Mouse (Mus musculus) bone marrow, adult 2 months (tissue): ENCODE measurements around the gene Ptpra. TPM values are rescaled to one million over a fixed set of nuclear protein-coding genes. Genes with fewer than 3 reads are reported as not detected.

Experiments
- H3K27ac ChIP-seq: fragments of 200-500 bp; 2 replicates; pipeline ENCODE4 v1.5.1; 2012; ENCODE audit warnings: low read depth, mild to moderate bottlenecking, control low read depth, inconsistent platforms, low read length; ENCODE audit not compliant: control insufficient read depth, poor library complexity, insufficient read depth
- H3K4me1 ChIP-seq: fragments of 200-500 bp; 2 replicates; pipeline ENCODE4 v1.6.1; 2011; ENCODE audit warnings: low read length; ENCODE audit not compliant: control insufficient read depth, insufficient read depth
- H3K4me3 ChIP-seq: fragments of 200-500 bp; replicated peaks from 2 replicates; pipeline ENCODE3; 2011; ENCODE audit warnings: mild to moderate bottlenecking, low read depth, low read length, control low read depth; ENCODE audit not compliant: control insufficient read depth
- CTCF ChIP-seq: fragments of 200-500 bp; IDR thresholded peaks from 2 replicates; pipeline ENCODE4 v1.5.1; 2011; ENCODE audit warnings: low read length, control low read depth; ENCODE audit not compliant: control insufficient read depth, insufficient read depth
- POLR2A ChIP-seq: fragments of 200-500 bp; IDR thresholded peaks from 2 replicates; pipeline ENCODE4 v1.6.1; 2011; ENCODE audit warnings: low read depth, mild to moderate bottlenecking, control low read depth, low read length, borderline replicate concordance; ENCODE audit not compliant: control insufficient read depth
- WGBS: fragments of 180-500 bp; shearing (Covaris S2); methylation state at CpG from one replicate; pipeline ENCODE4 v1.1.7; 2018; 5-methylcytosine and 5-hydroxymethylcytosine counted together
- polyA plus RNA-seq: library from polyadenylated mRNA; stranded (reverse); fragments of >200 nt; gene quantifications from 2 replicates; pipeline ENCODE4 v1.2.4, GENCODE M21; 2011; ENCODE audit warnings: low replicate concordance; ENCODE audit not compliant: missing spikeins, insufficient read depth, insufficient read length

The Ptpra gene
- polyA plus RNA-seq, 1 experiment = 33.1 TPM

DNA sequence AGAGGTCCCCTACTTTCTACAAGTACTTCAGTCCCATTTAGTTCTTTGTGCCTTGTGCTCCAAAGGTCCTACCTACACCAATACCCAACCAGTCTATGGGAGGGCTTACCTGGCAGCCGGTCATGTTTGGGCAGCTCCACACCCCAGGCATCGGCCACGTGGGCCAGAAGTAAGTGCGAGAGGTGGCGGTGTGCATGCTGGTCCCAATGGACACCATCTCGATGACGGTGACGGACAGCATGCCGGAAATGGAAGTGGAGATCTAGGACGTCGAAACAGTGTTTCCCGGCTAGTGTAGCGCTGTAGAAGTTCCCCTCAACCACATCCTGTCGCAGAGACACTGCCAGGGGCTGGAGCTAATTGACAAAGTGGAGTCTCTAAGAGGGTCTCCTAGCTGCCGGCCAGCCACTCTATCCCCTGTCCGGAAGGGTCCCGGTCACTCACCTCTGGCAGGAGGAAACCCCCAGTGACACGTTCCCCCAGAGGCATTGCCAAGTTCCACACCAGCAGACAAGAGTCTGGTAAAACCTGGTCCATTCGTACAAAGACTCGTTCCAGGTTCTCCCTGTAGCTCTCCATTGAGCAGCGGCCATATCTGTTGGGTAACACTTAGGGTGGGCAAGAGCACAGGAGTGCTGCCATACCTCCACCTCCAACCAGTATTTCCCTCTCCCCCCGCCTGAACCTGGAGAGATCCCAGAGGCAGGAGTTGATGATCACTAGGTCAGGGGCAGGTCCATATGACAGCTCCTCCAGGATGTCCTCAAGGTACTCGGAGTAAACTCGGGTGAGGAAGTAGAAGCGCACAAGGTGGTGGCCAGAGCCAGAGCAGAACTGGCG lies 28.1 kb upstream of the Ptpra start:
- Histone ChIP-seq H3K4me1 (peaks cover 6% of the 10 kb centered on the region; the same call in 1 of the 2 replicates), H3K27ac (no peak overlapping the region; the same call in 1 of the 2 replicates), H3K4me3 (no peak overlapping the region)
- 81% methylated on average over 26 of the region's 26 CpGs for WGBS
- no peak for TF ChIP-seq CTCF
- TF ChIP-seq POLR2A = no peak

DNA sequence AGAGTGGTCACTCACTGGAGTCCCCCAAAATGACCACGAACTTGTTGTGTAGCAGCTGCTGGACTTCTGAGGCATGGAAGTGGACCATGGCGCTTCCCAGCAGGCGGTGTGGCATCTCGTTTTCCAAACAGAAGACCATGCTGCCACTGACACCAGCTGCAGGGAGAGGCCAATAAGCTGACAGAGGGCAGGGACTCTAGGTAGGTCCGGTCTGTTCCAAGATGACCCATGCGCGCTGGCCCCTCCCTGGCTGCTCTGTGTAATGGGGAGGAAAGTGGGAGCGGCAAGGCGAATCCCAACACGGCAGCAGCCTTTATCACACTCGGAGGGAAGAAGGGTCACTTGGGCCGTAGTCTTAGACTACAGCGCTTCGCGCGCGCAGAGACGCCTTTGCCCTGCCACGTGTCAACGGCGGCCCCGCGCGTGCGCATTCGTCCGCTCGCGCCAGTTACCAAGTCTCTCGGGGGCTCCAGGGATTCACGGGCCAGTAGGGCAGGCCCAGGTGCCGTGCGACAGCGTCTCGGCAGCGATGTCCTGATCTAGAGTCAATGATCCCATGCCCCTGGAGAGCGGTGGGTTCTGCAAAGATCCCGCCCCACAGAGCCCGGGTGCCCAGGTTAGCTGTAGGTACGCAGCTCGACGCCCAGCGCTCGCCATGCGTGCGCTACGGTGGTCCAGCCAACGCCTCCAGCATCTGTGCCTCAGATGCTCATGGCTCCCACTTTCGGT lies 26.5 kb upstream of the Ptpra start:
- H3K4me3 ChIP-seq = peak overlapping the region; percentile 97
- H3K27ac ChIP-seq = peak overlapping the region; percentile 92
- TF ChIP-seq CTCF (no peak), POLR2A (peak; percentile 48; the same call in 1 of the 2 replicates)
- WGBS = 17% methylated on average over 49 of the region's 49 CpGs
- H3K4me1 ChIP-seq = peaks cover 6% of the 10 kb centered on the region; the same call in 1 of the 2 replicates

DNA sequence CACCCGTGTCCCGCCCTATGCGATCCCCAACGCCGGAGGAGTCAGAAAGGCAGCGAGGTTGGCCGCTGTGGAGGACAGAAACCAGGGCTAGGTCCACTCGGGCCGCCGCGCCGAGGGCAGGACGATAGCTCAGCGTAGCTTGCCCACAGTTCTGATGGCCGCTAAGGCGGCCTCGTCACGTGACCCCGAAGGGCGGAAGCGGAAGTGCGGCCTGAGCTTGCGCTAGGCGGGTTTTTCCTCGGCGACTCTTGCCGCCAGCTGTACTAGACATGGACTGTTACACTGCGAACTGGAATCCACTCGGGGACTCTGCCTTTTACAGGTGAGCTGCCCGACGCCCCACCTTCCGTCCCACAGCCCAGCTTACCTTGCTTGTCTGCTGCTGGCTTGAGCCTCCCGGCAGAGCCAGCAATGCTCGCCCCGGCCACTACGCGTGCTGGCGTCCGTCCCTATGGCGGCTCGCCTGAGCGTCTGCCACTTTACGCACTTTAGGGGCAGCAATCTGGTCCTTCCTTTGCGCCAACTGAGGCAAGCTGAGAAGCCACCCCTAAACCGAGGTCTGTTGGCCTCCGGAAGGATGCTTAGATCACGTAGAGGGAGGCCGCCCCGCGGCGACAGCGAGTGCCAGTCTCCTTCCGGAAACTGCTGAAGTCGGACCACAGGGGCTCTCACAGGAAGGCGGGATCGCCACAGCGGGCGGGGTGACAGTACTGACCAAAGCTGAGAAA lies 25.8 kb upstream of the Ptpra start, which contains the start of the genes Vps16 and Pced1a:
TSS of gene Vps16 (plus strand) at position 214 of the 728 bp plus-strand sequence.
TSS of gene Pced1a (minus strand) at position 576 of the 728 bp plus-strand sequence.
- under 1% methylated on average over 58 of the region's 58 CpGs for WGBS
- H3K27ac ChIP-seq = peak within 1 kb of the TSS; percentile 92
- H3K4me3 ChIP-seq = peak within 1 kb of the TSS; percentile 97
- peak; percentile 45 for TF ChIP-seq CTCF
- TF ChIP-seq POLR2A = peak; percentile 67; the same call in 1 of the 2 replicates
- H3K4me1 ChIP-seq = peaks cover 6% of the 10 kb centered on the region; the same call in 1 of the 2 replicates

DNA sequence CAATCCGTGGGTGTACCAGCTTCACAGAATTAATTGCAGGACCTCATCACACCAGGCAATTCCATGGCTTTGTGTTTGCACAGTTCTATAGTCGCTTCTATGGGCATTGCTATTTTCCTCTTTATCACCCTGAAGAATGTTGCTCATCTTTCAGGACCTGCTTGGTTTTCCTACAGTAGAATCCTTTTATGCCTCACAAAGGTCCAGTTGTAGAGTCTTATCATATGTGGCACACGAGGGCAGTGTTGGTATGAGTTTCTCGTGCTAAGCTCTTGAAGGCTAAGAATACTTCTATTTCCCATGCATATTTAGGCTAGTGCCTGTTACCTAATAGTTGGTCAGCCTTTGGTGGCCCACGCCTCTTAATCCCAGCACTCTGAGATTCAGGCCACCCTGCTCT lies 25.0 kb upstream of the Ptpra start:
- Histone ChIP-seq H3K27ac (no peak overlapping the region), H3K4me1 (peaks cover 6% of the 10 kb centered on the region; the same call in 1 of the 2 replicates), H3K4me3 (peak overlapping the region; percentile 97)
- no peak for TF ChIP-seq POLR2A
- no peak for TF ChIP-seq CTCF
- 10% methylated on average over 5 of the region's 5 CpGs for WGBS

DNA sequence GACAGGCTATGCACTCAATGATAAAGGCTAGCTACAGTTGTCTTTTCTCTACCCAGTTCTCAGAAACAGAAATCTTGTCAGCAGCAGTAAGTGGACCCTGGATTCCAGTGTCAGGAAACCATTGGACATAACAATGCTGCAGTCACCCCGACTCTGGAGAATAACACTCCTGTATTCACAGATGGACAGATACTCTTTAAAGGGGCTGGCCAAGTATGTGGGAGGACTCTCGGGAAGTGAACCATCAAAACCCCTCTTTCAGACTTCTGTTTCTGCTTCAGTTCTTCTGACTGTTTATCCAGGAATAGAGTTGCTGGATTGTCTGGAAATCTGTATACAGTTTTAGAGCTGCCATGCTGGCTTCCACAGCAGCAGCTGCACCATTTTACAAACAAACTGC lies 20.2 kb upstream of the Ptpra start:
- TF ChIP-seq CTCF = no peak
- no peak for TF ChIP-seq POLR2A
- H3K27ac ChIP-seq = no peak overlapping the region
- 66% methylated on average over 2 of the region's 2 CpGs for WGBS
- no peak overlapping the region for H3K4me3 ChIP-seq
- H3K4me1 ChIP-seq = no peaks in the 10 kb centered on the region; the same call in 1 of the 2 replicates

DNA sequence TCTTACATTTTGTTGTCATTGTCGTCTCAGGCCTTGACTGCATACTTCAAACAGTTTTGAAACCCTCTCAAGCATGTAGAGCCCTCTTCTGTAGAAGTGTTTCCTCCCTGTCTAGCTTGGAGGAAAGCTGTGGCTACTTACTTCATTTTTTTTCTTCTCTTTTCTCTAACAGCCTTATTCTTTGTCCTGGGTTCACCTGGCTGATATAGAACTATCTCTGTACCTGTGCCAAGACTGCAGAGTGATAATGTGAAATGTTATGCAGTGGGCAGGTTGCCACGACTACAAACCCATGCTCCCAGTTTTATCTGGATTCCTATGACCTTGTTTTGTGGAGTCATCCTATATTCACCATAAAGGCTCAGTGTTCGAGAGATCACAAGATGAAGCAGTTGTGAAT lies 19.6 kb upstream of the Ptpra start:
- TF ChIP-seq POLR2A = no peak
- TF ChIP-seq CTCF = no peak
- H3K4me1 ChIP-seq = no peaks in the 10 kb centered on the region
- no peak overlapping the region for H3K27ac ChIP-seq
- H3K4me3 ChIP-seq = no peak overlapping the region
- 51% methylated on average over 3 of the region's 3 CpGs for WGBS

DNA sequence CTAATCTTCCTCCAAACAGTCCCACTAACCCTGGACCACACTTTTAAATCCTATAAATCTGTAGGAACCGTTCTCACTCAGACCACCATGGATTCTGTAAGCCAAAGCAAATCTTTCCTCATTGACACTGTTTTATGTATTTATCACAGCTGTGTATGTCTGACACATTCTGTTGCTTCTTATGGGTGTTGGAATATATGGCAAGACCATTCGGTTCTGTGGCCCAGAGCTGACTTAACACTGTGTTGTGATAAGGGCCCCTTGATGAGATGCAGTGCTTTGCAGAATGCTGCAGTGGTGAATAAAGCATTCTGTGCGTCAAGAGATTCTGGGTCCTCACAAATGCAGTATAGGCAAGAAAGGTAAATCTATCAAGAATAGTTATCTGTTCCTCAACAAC lies 17.9 kb upstream of the Ptpra start:
- Histone ChIP-seq H3K4me1 (no peaks in the 10 kb centered on the region), H3K4me3 (no peak overlapping the region), H3K27ac (no peak overlapping the region)
- no peak for TF ChIP-seq POLR2A
- TF ChIP-seq CTCF = no peak
- WGBS = 84% methylated on average over 3 of the region's 3 CpGs
